In genomic region chr10:81319741-81320549, GRCm38 (mm10) we compare ENCODE assay signal across 7 mouse cellular contexts. TPM values are rescaled to one million over a fixed set of nuclear protein-coding genes. Genes with fewer than 3 reads are reported as not detected.
DNase-seq lines count a peak whose midpoint lies in the region; ATAC-seq and TF ChIP-seq lines count a peak whose summit lies in the region.

No protein-coding gene starts in this region.

- peaks cover 1% of the 10 kb centered on the region; the same call in 1 of the 2 replicates for H3K4me1 ChIP-seq in bone marrow, adult 2 months (ENCODE audit: control insufficient read depth, insufficient read depth, low read length)
- H3K4me1 ChIP-seq in testis, adult 2 months (ENCODE audit: control insufficient read depth, insufficient read depth, low read length) = peaks cover 13% of the 10 kb centered on the region

- WGBS in bone marrow, adult 2 months = under 1% methylated on average over 38 of the region's 38 CpGs

- peak overlapping the region; percentile 81 for H3K4me3 ChIP-seq in bone marrow, adult 2 months (replicated peaks; ENCODE audit: control insufficient read depth, low read depth, low read length)
- H3K4me3 ChIP-seq in testis, adult 2 months (ENCODE audit: control insufficient read depth, low read depth, low read length) = peak overlapping the region; percentile 98

- H3K36me3 ChIP-seq in testis, adult 2 months (ENCODE audit: control insufficient read depth, insufficient read depth, low read length) = no peaks in the 10 kb centered on the region; the same call in 1 of the 2 replicates

- H3K27me3 ChIP-seq in testis, adult 2 months (ENCODE audit: control insufficient read depth, insufficient read depth, low read length) = no peaks in the 10 kb centered on the region

- TF ChIP-seq POLR2A in bone marrow, adult 2 months (IDR thresholded peaks at IDR 0.05; ENCODE audit: borderline replicate concordance, control insufficient read depth, low read depth, low read length) = no peak
- TF ChIP-seq POLR2A in testis, adult 2 months (IDR thresholded peaks at IDR 0.05; ENCODE audit: control insufficient read depth, low read depth, low read length) = no peak

- peak overlapping the region; percentile 89 for H3K27ac ChIP-seq in bone marrow, adult 2 months (ENCODE audit: control insufficient read depth, insufficient read depth, low read depth, low read length, poor library complexity)
- peak overlapping the region; percentile 94 for H3K27ac ChIP-seq in testis, adult 2 months (ENCODE audit: control insufficient read depth, insufficient read depth, low read depth, low read length)

- TF ChIP-seq CTCF in bone marrow, adult 2 months (IDR thresholded peaks at IDR 0.05; ENCODE audit: control insufficient read depth, insufficient read depth, low read length) = no peak
- TF ChIP-seq CTCF in testis, adult 2 months (IDR thresholded peaks at IDR 0.05; ENCODE audit: control insufficient read depth, insufficient read depth, insufficient replicate concordance, low read depth, low read length) = no peak

- peak; percentile 99 for DNase-seq in retina, embryonic 14.5 days (ENCODE audit: low spot score)
- DNase-seq in retina, postnatal 1 day = no peak
- peak; percentile 99 for DNase-seq in induced T-regulatory cell, adult 2 months (ENCODE audit: low read depth)
- DNase-seq in lung, postnatal 14 days = peak; percentile 96

- ATAC-seq in erythroblast, adult 5-6 weeks (replicated peaks; ENCODE audit: low FRiP score, poor library complexity, severe bottlenecking) = peak; percentile 35

RNA-seq across cellular contexts. Expression of gene Cactin, which starts 1.0 kb away (rescaled TPM):
- 24.0 and 36.6 TPM in 2 replicates for polyA plus RNA-seq in bone marrow, adult 2 months (2011; ENCODE audit: insufficient read depth, insufficient read length, low replicate concordance, missing spikeins)
- total RNA-seq in erythroblast, adult 5-6 weeks (2015; ENCODE audit: low replicate concordance) = 5.6 and 6.1 TPM in 2 replicates
- total RNA-seq in erythroblast, adult 5-6 weeks (2017; ENCODE audit: low replicate concordance) = 18.0 and 27.7 TPM in 2 replicates
- 13.4 and 16.5 TPM in 2 replicates for polyA plus RNA-seq in testis, adult 2 months (2012; rRNA removed)

RNA-seq across cellular contexts. Expression of gene Tbxa2r, which starts 8.6 kb away (rescaled TPM):
- 3.3 and 7.9 TPM in 2 replicates for polyA plus RNA-seq in bone marrow, adult 2 months (2011; ENCODE audit: insufficient read depth, insufficient read length, low replicate concordance, missing spikeins)
- total RNA-seq in erythroblast, adult 5-6 weeks (2015; ENCODE audit: low replicate concordance) = not detected in 2 replicates
- total RNA-seq in erythroblast, adult 5-6 weeks (2017; ENCODE audit: low replicate concordance) = not detected in 2 replicates
- 0.47 and 0.91 TPM in 2 replicates for polyA plus RNA-seq in testis, adult 2 months (2012; rRNA removed)

RNA-seq across cellular contexts. Expression of gene Gipc3, which starts 23.1 kb away (rescaled TPM):
- not detected in 2 replicates for polyA plus RNA-seq in bone marrow, adult 2 months (2011; ENCODE audit: insufficient read depth, insufficient read length, low replicate concordance, missing spikeins)
- total RNA-seq in erythroblast, adult 5-6 weeks (2015; ENCODE audit: low replicate concordance) = not detected in 2 replicates
- total RNA-seq in erythroblast, adult 5-6 weeks (2017; ENCODE audit: low replicate concordance) = not detected in 2 replicates
- polyA plus RNA-seq in testis, adult 2 months (2012; rRNA removed) = 3.3 and 4.1 TPM in 2 replicates

RNA-seq across cellular contexts. Expression of gene Pip5k1c, which starts 27.2 kb away (rescaled TPM):
- polyA plus RNA-seq in bone marrow, adult 2 months (2011; ENCODE audit: insufficient read depth, insufficient read length, low replicate concordance, missing spikeins) = 31.2 and 62.2 TPM in 2 replicates
- 9.6 and 11.3 TPM in 2 replicates for total RNA-seq in erythroblast, adult 5-6 weeks (2015; ENCODE audit: low replicate concordance)
- 10.8 and 11.3 TPM in 2 replicates for total RNA-seq in erythroblast, adult 5-6 weeks (2017; ENCODE audit: low replicate concordance)
- polyA plus RNA-seq in testis, adult 2 months (2012; rRNA removed) = 10.1 and 10.4 TPM in 2 replicates

RNA-seq across cellular contexts. Expression of gene Tjp3, which starts 28.6 kb away (rescaled TPM):
- polyA plus RNA-seq in bone marrow, adult 2 months (2011; ENCODE audit: insufficient read depth, insufficient read length, low replicate concordance, missing spikeins) = 3.0 and 3.4 TPM in 2 replicates
- total RNA-seq in erythroblast, adult 5-6 weeks (2015; ENCODE audit: low replicate concordance) = 3.3 TPM in 1 of 2 replicates, not detected in the other
- total RNA-seq in erythroblast, adult 5-6 weeks (2017; ENCODE audit: low replicate concordance) = 0.60 and 1.7 TPM in 2 replicates
- polyA plus RNA-seq in testis, adult 2 months (2012; rRNA removed) = 0.56 and 0.99 TPM in 2 replicates
